Mouse (Mus musculus): ENCODE measurements around the gene Plagl2. TPM values are rescaled to one million over a fixed set of nuclear protein-coding genes. Genes with fewer than 3 reads are reported as not detected.
A peak's percentile ranks its signal among the peaks of the same experiment; 100 is the strongest.

Plagl2 gene
- polyA plus RNA-seq, 1 experiment from 2014 or later, result 6.9 TPM

GRCm38 (mm10) chr2:153186176-153186591 is 55.0 kb downstream of the Plagl2 start:
- Histone ChIP-seq H3K4me1 (replicated peaks; ENCODE audit: control insufficient read depth, insufficient read depth, low read length) (0 out of 2 replicates have a peak, but pooled peaks cover 8% of the 10 kb centered on the region), H3K27ac (ENCODE audit: low read length) (no peak overlapping the region), H3K9ac (replicated peaks; ENCODE audit: low read depth, low read length) (no peak overlapping the region), H3K27me3 (replicated peaks; ENCODE audit: control insufficient read depth, insufficient read depth, low read length) (no peaks in the 10 kb centered on the region), H3K36me3 (ENCODE audit: control insufficient read depth, insufficient read depth) (peaks cover 18% of the 10 kb centered on the region), H3K4me3 (replicated peaks; ENCODE audit: low read length) (no peak overlapping the region), H3K9me3 (ENCODE audit: control insufficient read depth, low read length) (no peaks in the 10 kb centered on the region), H3K4me2 (ENCODE audit: low read length) (no peak overlapping the region)
- ATAC-seq, result peak; percentile 88
- WGBS, result 54% methylated on average over 2 of the region's 2 CpGs

DNA sequence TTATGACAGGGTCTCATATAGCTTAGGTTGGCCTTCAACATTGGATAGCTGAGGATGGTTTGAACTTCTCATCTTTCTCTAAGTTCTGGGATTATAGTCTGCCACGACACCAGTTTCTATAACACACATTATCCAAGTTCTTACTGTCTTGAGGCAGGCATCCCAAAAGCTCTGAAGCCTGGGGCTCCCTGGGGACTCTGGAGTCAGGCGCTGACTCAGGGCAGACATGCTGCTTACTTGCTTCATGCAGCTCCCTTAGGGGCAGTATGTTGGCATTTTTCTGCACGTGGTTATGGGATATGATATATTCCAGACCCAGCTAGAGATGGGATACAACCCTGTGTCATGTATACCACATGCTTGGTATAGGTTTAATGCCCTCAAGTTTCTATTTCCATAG is 61.3 kb downstream of the Plagl2 start:
- Histone ChIP-seq H3K4me3 (replicated peaks; ENCODE audit: low read length) (no peak overlapping the region), H3K27ac (ENCODE audit: low read length) (no peak overlapping the region), H3K4me1 (replicated peaks; ENCODE audit: control insufficient read depth, insufficient read depth, low read length) (no peaks in the 10 kb centered on the region), H3K36me3 (ENCODE audit: control insufficient read depth, insufficient read depth) (no peaks in the 10 kb centered on the region), H3K9me3 (ENCODE audit: control insufficient read depth, low read length) (no peaks in the 10 kb centered on the region), H3K4me2 (ENCODE audit: low read length) (no peak overlapping the region), H3K9ac (replicated peaks; ENCODE audit: low read depth, low read length) (no peak overlapping the region), H3K27me3 (replicated peaks; ENCODE audit: control insufficient read depth, insufficient read depth, low read length) (no peaks in the 10 kb centered on the region)
- 88% methylated on average over 3 of the region's 3 CpGs for WGBS
- no peak for ATAC-seq

- ATAC-seq, result no peak
- no peaks in the 10 kb centered on the region for H3K36me3 ChIP-seq (ENCODE audit: control insufficient read depth, insufficient read depth)
- WGBS, result 81% methylated on average over 10 of the region's 10 CpGs
Measured at GRCm38 (mm10) chr2:153179126-153179860, 61.9 kb downstream of the Plagl2 start.

More at GRCm38 (mm10) chr2:153179126-153179860, 61.9 kb downstream of the Plagl2 start:
- Histone ChIP-seq H3K9me3 (ENCODE audit: control insufficient read depth, low read length) (no peaks in the 10 kb centered on the region), H3K4me1 (replicated peaks; ENCODE audit: control insufficient read depth, insufficient read depth, low read length) (no peaks in the 10 kb centered on the region), H3K4me3 (replicated peaks; ENCODE audit: low read length) (no peak overlapping the region), H3K9ac (replicated peaks; ENCODE audit: low read depth, low read length) (no peak overlapping the region), H3K27ac (ENCODE audit: low read length) (no peak overlapping the region), H3K4me2 (ENCODE audit: low read length) (no peak overlapping the region), H3K27me3 (replicated peaks; ENCODE audit: control insufficient read depth, insufficient read depth, low read length) (no peaks in the 10 kb centered on the region)

Other genes starting within 250 kb of the Plagl2 start
- gene Pdrg1, start 226.0 kb downstream of the Plagl2 start, polyA plus RNA-seq (2015; fragmentation: Nextera tagmentation; extraction: Ambion mirVana), result 187 and 204 TPM in 2 replicates
- 1.6 and 2.0 TPM in 2 replicates for gene Xkr7, start 209.6 kb downstream of the Plagl2 start, polyA plus RNA-seq (2015; fragmentation: Nextera tagmentation; extraction: Ambion mirVana)
- 0.85 and 0.94 TPM in 2 replicates for gene Ccm2l, start 175.5 kb downstream of the Plagl2 start, polyA plus RNA-seq (2015; fragmentation: Nextera tagmentation; extraction: Ambion mirVana)
- 1.8 and 2.1 TPM in 2 replicates for gene Hck, start 133.0 kb downstream of the Plagl2 start, polyA plus RNA-seq (2015; fragmentation: Nextera tagmentation; extraction: Ambion mirVana)
- 74.5 and 78.9 TPM in 2 replicates for gene Tm9sf4, start 80.1 kb downstream of the Plagl2 start, polyA plus RNA-seq (2015; fragmentation: Nextera tagmentation; extraction: Ambion mirVana)
- gene Tspyl3, start 16.0 kb downstream of the Plagl2 start, polyA plus RNA-seq (2015; fragmentation: Nextera tagmentation; extraction: Ambion mirVana), result 35.0 and 40.0 TPM in 2 replicates
- gene Pofut1, start 107 bp upstream of the Plagl2 start, polyA plus RNA-seq (2015; fragmentation: Nextera tagmentation; extraction: Ambion mirVana), result 4.1 and 6.3 TPM in 2 replicates
- gene Kif3b, start 50.0 kb upstream of the Plagl2 start, polyA plus RNA-seq (2015; fragmentation: Nextera tagmentation; extraction: Ambion mirVana), result 21.9 and 24.1 TPM in 2 replicates
- 10.9 and 11.3 TPM in 2 replicates for gene Asxl1, start 104.4 kb upstream of the Plagl2 start, polyA plus RNA-seq (2015; fragmentation: Nextera tagmentation; extraction: Ambion mirVana)